Mouse (Mus musculus) forebrain, embryonic 14.5 days (tissue): ENCODE measurements around the gene Evc2. TPM values are rescaled to one million over a fixed set of nuclear protein-coding genes. Genes with fewer than 3 reads are reported as not detected.

Source experiments
- ATAC-seq: fragments of 200-750 bp; cut with Nextera tagmentation; 2 replicates; pipeline ENCODE4 v1.8.0; 2017; ENCODE audit warnings: mild to moderate bottlenecking, moderate library complexity
- DNase-seq: peaks from one replicate; pipeline ENCODE4 v3.0.0-alpha.2; 2015; ENCODE audit warnings: low spot score
- H3K27ac ChIP-seq: fragments of 300-500 bp; sonication (generic); 2 replicates; pipeline ENCODE4 v1.5.1; 2014; ENCODE audit warnings: low read depth, mild to moderate bottlenecking, control low read depth, low read length, moderate library complexity
- H3K27me3 ChIP-seq: fragments of 300-500 bp; sonication (generic); replicated peaks from 2 replicates; pipeline ENCODE4 v1.6.1; 2014; ENCODE audit warnings: low read length, control low read depth, mixed read lengths; ENCODE audit not compliant: control insufficient read depth, insufficient read depth
- H3K36me3 ChIP-seq: fragments of 300-500 bp; sonication (generic); 2 replicates; pipeline ENCODE4 v1.6.1; 2014; ENCODE audit warnings: low read length, control low read depth; ENCODE audit not compliant: control insufficient read depth, insufficient read depth
- H3K4me1 ChIP-seq: fragments of 300-500 bp; sonication (generic); 2 replicates; pipeline ENCODE4 v1.6.1; 2014; ENCODE audit warnings: antibody characterized with exemption, low read length, control low read depth; ENCODE audit not compliant: control insufficient read depth, insufficient read depth
- H3K4me2 ChIP-seq: fragments of 300-500 bp; sonication (generic); 2 replicates; pipeline ENCODE4 v1.6.1; 2014; ENCODE audit warnings: mild to moderate bottlenecking, control low read depth, low read length
- H3K4me3 ChIP-seq: fragments of 300-500 bp; sonication (generic); 2 replicates; pipeline ENCODE4 v1.5.1; 2014; ENCODE audit warnings: low read depth, low read length, control low read depth
- H3K9ac ChIP-seq: fragments of 300-500 bp; sonication (generic); 2 replicates; pipeline ENCODE4 v1.6.1; 2014; ENCODE audit warnings: mild to moderate bottlenecking, low read length, control low read depth, moderate library complexity
- H3K9me3 ChIP-seq: fragments of 300-500 bp; sonication (generic); replicated peaks from 2 replicates; pipeline ENCODE4 v1.6.1; 2016; ENCODE audit warnings: low read length, control low read depth, mixed read lengths; ENCODE audit not compliant: control insufficient read depth
- whole genome bisulfite sequencing: fragments of 180-500 bp; shearing (Covaris S2); extraction: QIAGEN DNeasy Blood & Tissue Kit; methylation state at CpG from one replicate; pipeline ENCODE4 v1.1.7; 2014; 5-methylcytosine and 5-hydroxymethylcytosine counted together
- polyA plus RNA-seq: library from polyadenylated mRNA; unstranded; fragments of >200 nt; fragmentation: Nextera tagmentation; extraction: Ambion mirVana; gene quantifications from 2 replicates; pipeline ENCODE4 v1.2.1, GENCODE M21; 2014

Gene Evc2
- polyA plus RNA-seq, 1 experiment from 2014 or later: 4.0 TPM

- DNase-seq: no peak
- no peak for ATAC-seq
- Histone ChIP-seq H3K9me3 (no peaks in the 10 kb centered on the region), H3K4me3 (no peak overlapping the region), H3K4me2 (no peak overlapping the region), H3K4me1 (no peaks in the 10 kb centered on the region), H3K27me3 (no peaks in the 10 kb centered on the region), H3K36me3 (peaks cover 15% of the 10 kb centered on the region; the same call in 1 of the 2 replicates), H3K9ac (no peak overlapping the region), H3K27ac (no peak overlapping the region)
- WGBS: 77% methylated on average over 3 of the region's 3 CpGs
Observed at GRCm38 (mm10) chr5:37383570-37383969, 45.3 kb downstream of the Evc2 start.

DNA sequence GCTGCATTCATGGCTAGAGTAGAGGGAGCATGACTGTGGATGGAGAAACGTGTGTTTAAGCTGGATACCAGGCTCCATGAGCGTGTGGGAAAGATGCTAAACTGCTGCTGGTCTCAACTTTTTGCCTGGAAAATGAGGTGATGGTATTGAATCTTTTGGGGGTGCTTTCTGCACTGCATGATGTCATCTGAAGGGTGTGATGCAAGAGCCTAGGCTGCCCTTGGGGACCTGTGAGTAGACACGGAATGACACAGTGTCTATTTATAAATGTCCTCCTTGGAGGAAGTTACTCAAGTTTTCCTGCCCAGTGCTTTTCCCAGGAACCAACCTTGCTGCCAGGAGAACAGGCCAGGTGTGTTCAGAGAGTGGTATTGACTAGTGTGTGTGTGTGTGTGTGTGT, 50.3 kb downstream of the Evc2 start:
- Histone ChIP-seq H3K27me3 (no peaks in the 10 kb centered on the region), H3K4me1 (no peaks in the 10 kb centered on the region), H3K4me2 (no peak overlapping the region), H3K27ac (no peak overlapping the region), H3K4me3 (no peak overlapping the region), H3K9ac (no peak overlapping the region), H3K36me3 (peaks cover 14% of the 10 kb centered on the region; the same call in 1 of the 2 replicates), H3K9me3 (no peaks in the 10 kb centered on the region)
- DNase-seq (no peak), ATAC-seq (no peak)
- 92% methylated on average over 3 of the region's 3 CpGs for WGBS

GRCm38 (mm10) chr5:37389808-37390495, 51.7 kb downstream of the Evc2 start:
- Histone ChIP-seq H3K9me3 (no peaks in the 10 kb centered on the region), H3K4me1 (peaks cover under 1% of the 10 kb centered on the region; the same call in 1 of the 2 replicates), H3K9ac (no peak overlapping the region), H3K27me3 (no peaks in the 10 kb centered on the region), H3K4me2 (no peak overlapping the region), H3K4me3 (no peak overlapping the region), H3K27ac (no peak overlapping the region), H3K36me3 (peaks cover 10% of the 10 kb centered on the region; the same call in 1 of the 2 replicates)
- DNase-seq (no peak), ATAC-seq (no peak)
- 88% methylated on average over 13 of the region's 13 CpGs for WGBS

DNA sequence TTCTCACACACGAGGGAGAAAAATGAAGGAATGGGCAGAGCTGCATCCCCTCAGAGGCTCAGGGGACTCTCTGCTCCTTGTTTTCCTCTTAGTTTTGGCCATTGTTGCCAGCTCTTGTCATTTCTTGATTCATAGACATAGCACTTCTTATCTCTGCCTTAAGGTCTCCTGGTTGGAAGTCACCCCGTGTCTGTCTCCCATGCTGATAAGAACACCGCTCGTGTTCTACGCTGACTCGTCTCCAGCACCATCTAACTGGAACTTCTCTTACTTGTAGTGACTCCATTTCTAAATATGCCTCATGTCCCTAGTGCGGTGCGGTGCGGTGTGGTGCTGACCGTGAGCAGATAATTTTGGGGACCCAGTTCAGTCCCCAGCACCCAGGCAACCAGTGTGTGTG, 52.6 kb downstream of the Evc2 start:
- H3K9ac ChIP-seq: no peak overlapping the region
- DNase-seq: no peak
- H3K4me3 ChIP-seq: no peak overlapping the region
- no peaks in the 10 kb centered on the region for H3K27me3 ChIP-seq
- 97% methylated on average over 10 of the region's 10 CpGs for WGBS
- no peaks in the 10 kb centered on the region for H3K9me3 ChIP-seq
- H3K4me1 ChIP-seq: peaks cover 9% of the 10 kb centered on the region
- no peak overlapping the region for H3K27ac ChIP-seq
- ATAC-seq: no peak
- peaks cover 10% of the 10 kb centered on the region; the same call in 1 of the 2 replicates for H3K36me3 ChIP-seq
- no peak overlapping the region for H3K4me2 ChIP-seq

DNA sequence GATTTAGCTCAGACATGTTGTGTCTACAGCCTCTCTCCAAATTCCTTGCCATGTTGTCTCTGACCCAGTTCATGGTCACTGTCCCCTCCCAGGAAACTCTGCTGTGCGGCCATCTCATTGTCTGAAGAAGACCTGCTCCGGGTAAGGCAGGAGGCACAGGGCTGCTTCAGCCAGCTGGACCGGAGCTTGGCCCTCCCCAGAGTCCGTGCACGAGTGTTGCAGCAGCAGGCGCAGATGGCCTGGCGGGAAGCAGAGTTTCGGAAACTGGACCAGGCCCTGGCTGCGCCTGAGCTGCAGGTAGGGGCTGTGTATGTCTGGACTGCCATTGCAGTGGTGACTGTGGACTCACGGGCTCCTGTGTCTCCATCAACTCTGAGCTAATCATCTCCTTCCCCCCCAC, 53.6 kb downstream of the Evc2 start:
- H3K36me3 ChIP-seq: peaks cover 10% of the 10 kb centered on the region; the same call in 1 of the 2 replicates
- 93% methylated on average over 10 of the region's 10 CpGs for WGBS
- no peaks in the 10 kb centered on the region for H3K9me3 ChIP-seq
- no peak overlapping the region for H3K4me2 ChIP-seq
- no peaks in the 10 kb centered on the region for H3K27me3 ChIP-seq
- H3K27ac ChIP-seq: no peak overlapping the region
- peaks cover 11% of the 10 kb centered on the region for H3K4me1 ChIP-seq
- H3K4me3 ChIP-seq: no peak overlapping the region
- no peak overlapping the region for H3K9ac ChIP-seq
- DNase-seq: no peak
- no peak for ATAC-seq

GRCm38 (mm10) chr5:37395172-37396030, 57.1 kb downstream of the Evc2 start:
- DNase-seq (peak; percentile 64), ATAC-seq (peak; percentile 69; the same call in 1 of the 2 replicates)
- H3K9ac ChIP-seq: no peak overlapping the region
- peak overlapping the region; percentile 12; the same call in 1 of the 2 replicates for H3K4me2 ChIP-seq
- H3K4me3 ChIP-seq: no peak overlapping the region
- no peaks in the 10 kb centered on the region for H3K36me3 ChIP-seq
- H3K27ac ChIP-seq: peak overlapping the region; percentile 65
- no peaks in the 10 kb centered on the region for H3K27me3 ChIP-seq
- H3K4me1 ChIP-seq: peaks cover 11% of the 10 kb centered on the region
- no peaks in the 10 kb centered on the region for H3K9me3 ChIP-seq
- 32% methylated on average over 22 of the region's 22 CpGs for WGBS

- H3K27me3 ChIP-seq: no peaks in the 10 kb centered on the region
- WGBS: 91% methylated on average over 6 of the region's 6 CpGs
- no peak overlapping the region for H3K9ac ChIP-seq
- H3K27ac ChIP-seq: no peak overlapping the region
- no peak overlapping the region for H3K4me3 ChIP-seq
- no peak overlapping the region for H3K4me2 ChIP-seq
- peaks cover 4% of the 10 kb centered on the region; the same call in 1 of the 2 replicates for H3K36me3 ChIP-seq
- ATAC-seq (no peak), DNase-seq (no peak)
- no peaks in the 10 kb centered on the region for H3K4me1 ChIP-seq
- H3K9me3 ChIP-seq: no peaks in the 10 kb centered on the region
Observed at GRCm38 (mm10) chr5:37419028-37419427, 80.7 kb downstream of the Evc2 start.

GRCm38 (mm10) chr5:37427210-37427609, 88.9 kb downstream of the Evc2 start:
- Histone ChIP-seq H3K4me2 (no peak overlapping the region), H3K27me3 (no peaks in the 10 kb centered on the region), H3K36me3 (peaks cover 9% of the 10 kb centered on the region; the same call in 1 of the 2 replicates), H3K9me3 (no peaks in the 10 kb centered on the region), H3K4me1 (no peaks in the 10 kb centered on the region), H3K27ac (no peak overlapping the region), H3K4me3 (no peak overlapping the region), H3K9ac (no peak overlapping the region)
- no peak for ATAC-seq
- no peak for DNase-seq

DNA sequence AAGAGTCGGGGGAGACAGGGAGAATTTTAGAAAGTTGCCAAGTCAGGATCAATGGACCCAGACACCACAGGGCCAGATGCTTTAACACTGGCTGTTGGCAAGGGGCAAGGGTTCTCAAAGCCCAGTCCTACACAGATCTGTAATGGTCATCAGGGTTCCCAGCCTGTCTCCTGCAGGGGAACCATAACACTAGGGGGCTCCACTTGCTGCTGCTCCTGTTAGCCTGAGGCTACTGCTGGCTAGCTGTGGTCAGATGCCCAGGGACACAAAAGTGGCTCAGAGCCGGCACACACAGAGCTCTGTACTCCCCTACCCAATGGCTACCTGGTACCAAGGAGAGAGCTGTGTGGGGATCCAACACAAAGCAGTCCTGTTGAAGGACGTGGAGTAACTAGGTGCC, 97.1 kb downstream of the Evc2 start:
- H3K27me3 ChIP-seq: no peaks in the 10 kb centered on the region
- no peak overlapping the region for H3K27ac ChIP-seq
- no peak overlapping the region for H3K4me2 ChIP-seq
- H3K4me3 ChIP-seq: no peak overlapping the region
- H3K4me1 ChIP-seq: no peaks in the 10 kb centered on the region
- H3K36me3 ChIP-seq: no peaks in the 10 kb centered on the region
- no peak for ATAC-seq
- DNase-seq: no peak
- no peak overlapping the region for H3K9ac ChIP-seq
- WGBS: 72% methylated on average over 3 of the region's 3 CpGs
- H3K9me3 ChIP-seq: no peaks in the 10 kb centered on the region
